Mouse (Mus musculus) left cerebral cortex, postnatal 4 days (tissue): Measurements from ENCODE around the gene Hsd17b6. TPM values are rescaled to one million over a fixed set of nuclear protein-coding genes. Genes with fewer than 3 reads are reported as not detected.
"Not testable (repeated sequence)": the region's sequence is repeated elsewhere in the genome, so short reads cannot be mapped to it uniquely, and the experiment has no call there.

Experiments used
- DNase-seq: peaks from one replicate; pipeline ENCODE4 v3.0.0-alpha.2; 2022
- intact Hi-C: fragments of 180-260 bp; cut with DNase I; formaldehyde crosslinking; loops from one replicate; pipeline ENCODE4 v1.15.1; 2025
- total RNA-seq, 2 experiments: library from RNA; stranded (reverse); gene quantifications; 2 replicates each; pipeline ENCODE4 v1.2.3; 2021

The Hsd17b6 gene
- total RNA-seq, result not detected

- intact Hi-C loops, result loop anchor here (5.0 kb wide), 1 partner anchor 50 kb away; no protein-coding TSS in a partner anchor
- DNase-seq, result no peak
Measured at GRCm38 (mm10) chr10:128007446-128007845, at the start of gene Hsd17b6. Hsd17b6 (minus strand) TSS chr10:128007611.

GRCm38 (mm10) chr10:128053001-128053400, 45.6 kb upstream of the Hsd17b6 start:
- intact Hi-C loops, result no loop called here
- no peak for DNase-seq

- DNase-seq, intact Hi-C loops: not testable (repeated sequence)
Measured at GRCm38 (mm10) chr10:128052136-128052535, 44.7 kb upstream of the Hsd17b6 start.

GRCm38 (mm10) chr10:128051589-128051988, 44.2 kb upstream of the Hsd17b6 start:
- no peak for DNase-seq
- intact Hi-C loops, result no loop called here

- intact Hi-C loops, result no loop called here
- no peak for DNase-seq
Measured at GRCm38 (mm10) chr10:128050355-128050754, 42.9 kb upstream of the Hsd17b6 start.

GRCm38 (mm10) chr10:128049741-128050140, 42.3 kb upstream of the Hsd17b6 start:
- intact Hi-C loops, result no loop called here
- DNase-seq, result no peak

GRCm38 (mm10) chr10:128048157-128048556, 40.7 kb upstream of the Hsd17b6 start:
- no peak for DNase-seq
- intact Hi-C loops, result no loop called here

GRCm38 (mm10) chr10:128043041-128043835, 35.8 kb upstream of the Hsd17b6 start:
- intact Hi-C loops, result no loop called here
- no peak for DNase-seq

- DNase-seq, result no peak
- intact Hi-C loops, result no loop called here
Measured at GRCm38 (mm10) chr10:128042466-128042865, 35.1 kb upstream of the Hsd17b6 start.

GRCm38 (mm10) chr10:128041636-128042035, 34.2 kb upstream of the Hsd17b6 start:
- no peak for DNase-seq
- intact Hi-C loops, result no loop called here

GRCm38 (mm10) chr10:128040293-128040692, 32.9 kb upstream of the Hsd17b6 start:
- DNase-seq, result no peak
- intact Hi-C loops, result no loop called here

GRCm38 (mm10) chr10:128039858-128040257, 32.4 kb upstream of the Hsd17b6 start:
- no peak for DNase-seq
- intact Hi-C loops, result no loop called here

- intact Hi-C loops, result no loop called here
- no peak for DNase-seq
Measured at GRCm38 (mm10) chr10:128039167-128039566, 31.8 kb upstream of the Hsd17b6 start.

GRCm38 (mm10) chr10:128037921-128038320, 30.5 kb upstream of the Hsd17b6 start:
- no peak for DNase-seq
- intact Hi-C loops, result no loop called here

- DNase-seq, result peak; percentile 32
- intact Hi-C loops, result no loop called here
Measured at GRCm38 (mm10) chr10:128036746-128037425, 29.5 kb upstream of the Hsd17b6 start.

- DNase-seq, result no peak
- intact Hi-C loops, result no loop called here
Measured at GRCm38 (mm10) chr10:128030860-128031259, 23.4 kb upstream of the Hsd17b6 start.

- intact Hi-C loops, result no loop called here
- no peak for DNase-seq
Measured at GRCm38 (mm10) chr10:128029931-128030330, 22.5 kb upstream of the Hsd17b6 start.

- intact Hi-C loops, result no loop called here
- no peak for DNase-seq
Measured at GRCm38 (mm10) chr10:128023496-128023895, 16.1 kb upstream of the Hsd17b6 start.

- intact Hi-C loops, result no loop called here
- DNase-seq, result no peak
Measured at GRCm38 (mm10) chr10:128022196-128022595, 14.8 kb upstream of the Hsd17b6 start.

GRCm38 (mm10) chr10:128015068-128015934, 7.9 kb upstream of the Hsd17b6 start, which contains the start of gene Prim1:
Prim1 (plus strand) TSS chr10:128015168.
- intact Hi-C loops, result no loop called here
- DNase-seq, result peak; percentile 85

GRCm38 (mm10) chr10:128009735-128010134, 2.3 kb upstream of the Hsd17b6 start:
- no peak for DNase-seq
- intact Hi-C loops, result loop anchor here (5.0 kb wide), 1 partner anchor 52 kb away; no protein-coding TSS in a partner anchor
